27 mouse cellular contexts compared by ENCODE assay signal in genomic region chr13:31853564-31853963, GRCm38 (mm10). TPM values are rescaled to one million over a fixed set of nuclear protein-coding genes. Genes with fewer than 3 reads are reported as not detected.
A peak's percentile ranks its signal among the peaks of the same experiment; 100 is the strongest.
DNase-seq lines count a peak whose midpoint lies in the region; ATAC-seq and TF ChIP-seq lines count a peak whose summit lies in the region.
"Had no signal": no experiment of that assay in that cellular context is flagged by ENCODE, and none has a peak within 500 bp of the region (broad histone marks: within the 10 kb centered on the region; RNA-seq: fewer than 3 reads in every experiment).

No protein-coding gene starts in this region.

- H3K27me3 ChIP-seq in hindbrain, embryonic 16.5 days (replicated peaks; ENCODE audit: control insufficient read depth, insufficient read depth, low read length) = no peaks in the 10 kb centered on the region
- no peaks in the 10 kb centered on the region for H3K27me3 ChIP-seq in hindbrain, embryonic 11.5 days (ENCODE audit: control insufficient read depth, insufficient read depth, low read length)
- peaks cover 69% of the 10 kb centered on the region for H3K27me3 ChIP-seq in embryonic facial prominence, embryonic 10.5 days (replicated peaks; ENCODE audit: low read depth, poor library complexity, severe bottlenecking)
- H3K27me3 ChIP-seq in limb, embryonic 14.5 days (ENCODE audit: control insufficient read depth, insufficient read depth, low read length) = 0 out of 2 replicates have a peak, but pooled peaks cover 4% of the 10 kb centered on the region
- no peaks in the 10 kb centered on the region for H3K27me3 ChIP-seq in forebrain, embryonic 12.5 days
- H3K27me3 ChIP-seq: kidney, embryonic 15.5 days; liver, embryonic 15.5 days; neural tube, embryonic 12.5 days had no signal

- intact Hi-C loops in heart, postnatal 36 days (cut with DNase I) = no loop called here

- H3K9ac ChIP-seq in hindbrain, embryonic 16.5 days (ENCODE audit: low read depth, low read length) = no peak overlapping the region
- no peak overlapping the region for H3K9ac ChIP-seq in hindbrain, embryonic 11.5 days (ENCODE audit: low read depth, low read length)
- no peak overlapping the region for H3K9ac ChIP-seq in limb, embryonic 14.5 days (ENCODE audit: low read depth, low read length, severe bottlenecking)
- H3K9ac ChIP-seq in forebrain, embryonic 12.5 days = no peak overlapping the region
- H3K9ac ChIP-seq: embryonic facial prominence, embryonic 13.5 days; forebrain, postnatal 0 days; kidney, embryonic 15.5 days; liver, embryonic 15.5 days; lung, embryonic 14.5 days; neural tube, embryonic 12.5 days had no signal

- no peak for DNase-seq in hindbrain, embryonic 11.5 days (ENCODE audit: low spot score)
- peak; percentile 38 for DNase-seq in embryonic facial prominence, embryonic 10.5 days (ENCODE audit: low spot score)
- peak; percentile 86 for DNase-seq in hindlimb bud, embryonic 11.5 days (ENCODE audit: extremely low spot score, low read depth, low spot score)
- DNase-seq in limb, embryonic 14.5 days (ENCODE audit: low spot score) = peak; percentile 33
- no peak for DNase-seq in spleen, postnatal 10 days (ENCODE audit: low spot score in 2 of 2)
- DNase-seq in heart, postnatal 36 days = no peak
- DNase-seq: B cell, adult 2 months; cerebellum, adult 8-10 months; cerebellum, postnatal 36 days; forebrain, postnatal 0 days; gastrocnemius, postnatal 10 days; kidney, postnatal 36 days; lung, embryonic 14.5 days; lung, postnatal 14 days; thymus, postnatal 14 days had no signal

- no peaks in the 10 kb centered on the region for H3K9me3 ChIP-seq in hindbrain, embryonic 16.5 days (ENCODE audit: control insufficient read depth, low read length)
- no peaks in the 10 kb centered on the region for H3K9me3 ChIP-seq in hindbrain, embryonic 11.5 days (ENCODE audit: control insufficient read depth, low read length)
- no peaks in the 10 kb centered on the region for H3K9me3 ChIP-seq in embryonic facial prominence, embryonic 10.5 days
- no peaks in the 10 kb centered on the region for H3K9me3 ChIP-seq in limb, embryonic 14.5 days (ENCODE audit: control insufficient read depth, low read length)
- H3K9me3 ChIP-seq in forebrain, embryonic 12.5 days = no peaks in the 10 kb centered on the region
- H3K9me3 ChIP-seq: embryonic facial prominence, embryonic 13.5 days; forebrain, embryonic 10.5 days; kidney, embryonic 15.5 days; liver, embryonic 15.5 days; neural tube, embryonic 12.5 days had no signal

- WGBS in hindbrain, embryonic 16.5 days = 53% methylated on average over 2 of the region's 2 CpGs
- WGBS in hindbrain, embryonic 11.5 days = 57% methylated on average over 2 of the region's 2 CpGs
- WGBS in embryonic facial prominence, embryonic 10.5 days = 43% methylated on average over 2 of the region's 2 CpGs
- WGBS in limb, embryonic 14.5 days = 3% methylated on average over 2 of the region's 2 CpGs
- WGBS in forebrain, embryonic 12.5 days = 55% methylated on average over 2 of the region's 2 CpGs

- H3K4me2 ChIP-seq in hindbrain, embryonic 16.5 days (ENCODE audit: low read length) = no peak overlapping the region
- no peak overlapping the region for H3K4me2 ChIP-seq in hindbrain, embryonic 11.5 days (replicated peaks; ENCODE audit: low read depth, low read length)
- no peak overlapping the region for H3K4me2 ChIP-seq in limb, embryonic 14.5 days (replicated peaks; ENCODE audit: low read depth, low read length, severe bottlenecking)
- no peak overlapping the region for H3K4me2 ChIP-seq in forebrain, embryonic 12.5 days
- H3K4me2 ChIP-seq: embryonic facial prominence, embryonic 13.5 days; kidney, embryonic 15.5 days; liver, embryonic 15.5 days; lung, embryonic 14.5 days; midbrain, embryonic 11.5 days; neural tube, embryonic 12.5 days had no signal

- H3K27ac ChIP-seq in hindbrain, embryonic 16.5 days (ENCODE audit: low read depth, low read length) = no peak overlapping the region
- H3K27ac ChIP-seq in hindbrain, embryonic 11.5 days (ENCODE audit: low read depth, low read length) = no peak overlapping the region
- no peak overlapping the region for H3K27ac ChIP-seq in embryonic facial prominence, embryonic 10.5 days (replicated peaks)
- H3K27ac ChIP-seq in limb, embryonic 14.5 days (replicated peaks; ENCODE audit: low read depth, low read length) = no peak overlapping the region
- H3K27ac ChIP-seq in forebrain, embryonic 12.5 days = no peak overlapping the region
- H3K27ac ChIP-seq: embryonic facial prominence, embryonic 13.5 days; forebrain, embryonic 10.5 days; kidney, embryonic 15.5 days; layer of hippocampus, adult 2 months; left cerebral cortex, adult 2 months; liver, embryonic 15.5 days; neural tube, embryonic 12.5 days had no signal

- ATAC-seq in hindbrain, embryonic 16.5 days = peak; percentile 20; the same call in 1 of the 2 replicates
- ATAC-seq in hindbrain, embryonic 11.5 days (ENCODE audit: low FRiP score) = no peak
- no peak for ATAC-seq in limb, embryonic 14.5 days (ENCODE audit: low FRiP score, low read depth)
- no peak for ATAC-seq in forebrain, embryonic 12.5 days (ENCODE audit: low FRiP score)
- ATAC-seq: forebrain, postnatal 0 days; inflammation-experienced regulatory T-cells, adult 6 months; midbrain, embryonic 16.5 days had no signal

- H3K4me3 ChIP-seq in hindbrain, embryonic 16.5 days (ENCODE audit: low read length) = no peak overlapping the region
- H3K4me3 ChIP-seq in hindbrain, embryonic 11.5 days (ENCODE audit: low read depth, low read length) = no peak overlapping the region
- no peak overlapping the region for H3K4me3 ChIP-seq in embryonic facial prominence, embryonic 10.5 days
- no peak overlapping the region for H3K4me3 ChIP-seq in limb, embryonic 14.5 days (replicated peaks; ENCODE audit: low read length)
- no peak overlapping the region for H3K4me3 ChIP-seq in forebrain, embryonic 12.5 days (replicated peaks)
- H3K4me3 ChIP-seq: embryonic facial prominence, embryonic 13.5 days; forebrain, embryonic 10.5 days; kidney, embryonic 15.5 days; layer of hippocampus, adult 2 months; left cerebral cortex, adult 2 months; liver, embryonic 15.5 days; neural tube, embryonic 12.5 days had no signal

- no peak for TF ChIP-seq POLR2A in limb, embryonic 14.5 days (IDR thresholded peaks at IDR 0.05; ENCODE audit: borderline replicate concordance, extremely low read depth, insufficient read depth, insufficient read length)

- no peaks in the 10 kb centered on the region; the same call in 1 of the 2 replicates for H3K4me1 ChIP-seq in hindbrain, embryonic 16.5 days (ENCODE audit: control insufficient read depth, insufficient read depth, low read depth, low read length)
- H3K4me1 ChIP-seq in hindbrain, embryonic 11.5 days (replicated peaks; ENCODE audit: control insufficient read depth, insufficient read depth, low read length) = no peaks in the 10 kb centered on the region
- H3K4me1 ChIP-seq in embryonic facial prominence, embryonic 10.5 days = peaks cover 26% of the 10 kb centered on the region
- H3K4me1 ChIP-seq in limb, embryonic 14.5 days (ENCODE audit: control insufficient read depth, insufficient read depth, low read length) = peaks cover 4% of the 10 kb centered on the region; the same call in 1 of the 2 replicates
- no peaks in the 10 kb centered on the region for H3K4me1 ChIP-seq in forebrain, embryonic 12.5 days
- H3K4me1 ChIP-seq: liver, embryonic 15.5 days had no signal

- H3K36me3 ChIP-seq in hindbrain, embryonic 16.5 days (ENCODE audit: control insufficient read depth, insufficient read depth, low read length) = no peaks in the 10 kb centered on the region
- no peaks in the 10 kb centered on the region for H3K36me3 ChIP-seq in hindbrain, embryonic 11.5 days (ENCODE audit: control insufficient read depth, insufficient read depth, low read length)
- no peaks in the 10 kb centered on the region for H3K36me3 ChIP-seq in embryonic facial prominence, embryonic 10.5 days (replicated peaks)
- H3K36me3 ChIP-seq in limb, embryonic 14.5 days (ENCODE audit: control insufficient read depth, insufficient read depth, low read length) = no peaks in the 10 kb centered on the region
- H3K36me3 ChIP-seq in forebrain, embryonic 12.5 days (replicated peaks) = no peaks in the 10 kb centered on the region
- H3K36me3 ChIP-seq: embryonic facial prominence, embryonic 13.5 days; forebrain, embryonic 10.5 days; kidney, embryonic 15.5 days; liver, embryonic 15.5 days; neural tube, embryonic 12.5 days had no signal

RNA-seq across cellular contexts. Expression of gene Foxc1, which starts 47.1 kb away (rescaled TPM):
- 0.63 and 0.84 TPM in 2 replicates for polyA plus RNA-seq in hindbrain, embryonic 16.5 days (2015; fragmentation: Nextera tagmentation; extraction: Ambion mirVana)
- polyA plus RNA-seq in hindbrain, embryonic 11.5 days (2014; fragmentation: Nextera tagmentation; extraction: Ambion mirVana) = 5.6 and 6.1 TPM in 2 replicates
- 3.3 and 4.1 TPM in 2 replicates for polyA plus RNA-seq in embryonic facial prominence, embryonic 10.5 days (2016; fragmentation: Nextera tagmentation; extraction: Ambion mirVana)
- polyA plus RNA-seq in limb, embryonic 14.5 days (2012; rRNA removed) = 15.1 and 23.1 TPM in 2 replicates
- polyA plus RNA-seq in limb, embryonic 14.5 days (2014; fragmentation: Nextera tagmentation; extraction: Ambion mirVana) = 8.5 and 10.3 TPM in 2 replicates
- 2.7 and 5.0 TPM in 2 replicates for polyA plus RNA-seq in forebrain, embryonic 12.5 days (2016; fragmentation: Nextera tagmentation; extraction: Ambion mirVana)
- total RNA-seq in heart, postnatal 36 days (2021) = 1 to 10 TPM; 5.0 to 5.1 TPM
- polyA plus RNA-seq: inflammation-experienced regulatory T-cells, adult 6 months had no signal

Comparison
In these comparisons a context has a peak if more than half of its experiments do, and no peak if none do; other contexts are left out.
1. DNase-seq: peak in embryonic facial prominence, embryonic 10.5 days (single experiment), hindlimb bud, embryonic 11.5 days (single experiment) and limb, embryonic 14.5 days (single experiment); none in hindbrain, embryonic 11.5 days (single experiment), spleen, postnatal 10 days (0 of 2) and heart, postnatal 36 days (0 of 2).